Mouse (Mus musculus) cerebellum, adult 2 months (tissue): ENCODE measurements around the gene Qrfpr. TPM values are rescaled to one million over a fixed set of nuclear protein-coding genes. Genes with fewer than 3 reads are reported as not detected.

ENCODE experiments used
- DNase-seq, 2 experiments: peaks; one replicate each; pipeline ENCODE4 v3.0.0; 2021
- H3K27ac ChIP-seq: fragments of 200-500 bp; 2 replicates; pipeline ENCODE4 v1.5.1; 2012; ENCODE audit warnings: low read length, control low read depth, inconsistent platforms; ENCODE audit not compliant: insufficient read depth
- H3K27me3 ChIP-seq: fragments of 200-500 bp; 2 replicates; pipeline ENCODE4 v1.6.1; 2012; ENCODE audit warnings: inconsistent platforms, mild to moderate bottlenecking, low read length, moderate library complexity; ENCODE audit not compliant: control insufficient read depth, insufficient read depth
- H3K4me1 ChIP-seq: fragments of 200-500 bp; 2 replicates; pipeline ENCODE4 v1.6.1; 2011; ENCODE audit warnings: low read length; ENCODE audit not compliant: control insufficient read depth, insufficient read depth
- H3K4me3 ChIP-seq: fragments of 200-500 bp; replicated peaks from 2 replicates; pipeline ENCODE3; 2011; ENCODE audit warnings: mild to moderate bottlenecking, low read depth, low read length, control low read depth; ENCODE audit not compliant: insufficient read depth
- CTCF ChIP-seq: fragments of 200-500 bp; IDR thresholded peaks from 2 replicates; pipeline ENCODE4 v1.5.1; 2011; ENCODE audit warnings: low read depth, mild to moderate bottlenecking, control low read depth, low read length, moderate library complexity, borderline replicate concordance; ENCODE audit not compliant: insufficient read depth
- POLR2A ChIP-seq: fragments of 200-500 bp; IDR thresholded peaks from 2 replicates; pipeline ENCODE4 v1.6.1; 2011; ENCODE audit warnings: low read length, control low read depth, borderline replicate concordance; ENCODE audit not compliant: insufficient read depth
- WGBS: fragments of 180-500 bp; shearing (Covaris S2); methylation state at CpG from one replicate; pipeline ENCODE4 v1.1.7; 2018; 5-methylcytosine and 5-hydroxymethylcytosine counted together
- polyA plus RNA-seq: library from polyadenylated mRNA; depleted of rRNA; stranded (reverse); fragments of >200 nt; gene quantifications from 2 replicates; pipeline ENCODE4 v1.2.3, GENCODE M21; 2012; rRNA removed

Qrfpr gene
- 0.32 and 0.36 TPM in 2 replicates for polyA plus RNA-seq

GRCm38 (mm10) chr3:36221743-36222682 is at the start of gene Qrfpr:
Qrfpr (minus strand) TSS chr3:36222313.
- WGBS = 8% methylated on average over 39 of the region's 39 CpGs
- Histone ChIP-seq H3K4me3 (no peak within 1 kb of the TSS), H3K4me1 (no peaks in the 10 kb centered on the region), H3K27ac (no peak within 1 kb of the TSS), H3K27me3 (no peaks in the 10 kb centered on the region)
- TF ChIP-seq CTCF = no peak
- TF ChIP-seq POLR2A = no peak
- no peak for DNase-seq

- 20% methylated on average over 11 of the region's 11 CpGs for WGBS
- Histone ChIP-seq H3K27me3 (no peaks in the 10 kb centered on the region), H3K4me3 (no peak overlapping the region), H3K27ac (no peak overlapping the region), H3K4me1 (no peaks in the 10 kb centered on the region; the same call in 1 of the 2 replicates)
- TF ChIP-seq POLR2A = no peak
- TF ChIP-seq CTCF = no peak
- no peak for DNase-seq
Observed at GRCm38 (mm10) chr3:36263873-36264272, 41.8 kb upstream of the Qrfpr start.

GRCm38 (mm10) chr3:36263265-36263664 is 41.2 kb upstream of the Qrfpr start:
- no peaks in the 10 kb centered on the region; the same call in 1 of the 2 replicates for H3K4me1 ChIP-seq
- no peak overlapping the region for H3K4me3 ChIP-seq
- no peak overlapping the region for H3K27ac ChIP-seq
- 46% methylated on average over 4 of the region's 4 CpGs for WGBS
- no peaks in the 10 kb centered on the region for H3K27me3 ChIP-seq
- DNase-seq = no peak
- TF ChIP-seq CTCF = no peak
- TF ChIP-seq POLR2A = no peak

GRCm38 (mm10) chr3:36250585-36250984 is 28.5 kb upstream of the Qrfpr start:
- Histone ChIP-seq H3K4me1 (no peaks in the 10 kb centered on the region), H3K27me3 (no peaks in the 10 kb centered on the region), H3K4me3 (no peak overlapping the region), H3K27ac (no peak overlapping the region)
- no peak for DNase-seq
- 69% methylated on average over 5 of the region's 5 CpGs for WGBS
- TF ChIP-seq POLR2A (no peak), CTCF (no peak)

GRCm38 (mm10) chr3:36248446-36248845 is 26.3 kb upstream of the Qrfpr start:
- H3K4me1 ChIP-seq = no peaks in the 10 kb centered on the region
- no peak for DNase-seq
- H3K27me3 ChIP-seq = no peaks in the 10 kb centered on the region
- TF ChIP-seq CTCF (no peak), POLR2A (no peak)
- H3K27ac ChIP-seq = no peak overlapping the region
- 91% methylated on average over 2 of the region's 2 CpGs for WGBS
- no peak overlapping the region for H3K4me3 ChIP-seq

GRCm38 (mm10) chr3:36229941-36230340 is 7.8 kb upstream of the Qrfpr start:
- DNase-seq = no peak
- no peak overlapping the region for H3K27ac ChIP-seq
- TF ChIP-seq POLR2A (no peak), CTCF (no peak)
- H3K4me3 ChIP-seq = no peak overlapping the region
- no peaks in the 10 kb centered on the region for H3K4me1 ChIP-seq
- 75% methylated on average over 2 of the region's 2 CpGs for WGBS
- H3K27me3 ChIP-seq = no peaks in the 10 kb centered on the region

GRCm38 (mm10) chr3:36227246-36227645 is 5.1 kb upstream of the Qrfpr start:
- TF ChIP-seq CTCF = no peak
- TF ChIP-seq POLR2A = no peak
- DNase-seq = no peak
- Histone ChIP-seq H3K4me3 (no peak overlapping the region), H3K4me1 (no peaks in the 10 kb centered on the region), H3K27me3 (no peaks in the 10 kb centered on the region), H3K27ac (no peak overlapping the region)
- 82% methylated on average over 1 of the region's 1 CpGs for WGBS

GRCm38 (mm10) chr3:36223361-36223760 is 1.2 kb upstream of the Qrfpr start:
- no peak overlapping the region for H3K4me3 ChIP-seq
- H3K27me3 ChIP-seq = no peaks in the 10 kb centered on the region
- TF ChIP-seq POLR2A (no peak), CTCF (no peak)
- H3K27ac ChIP-seq = no peak overlapping the region
- no peak for DNase-seq
- 15% methylated on average over 2 of the region's 2 CpGs for WGBS
- H3K4me1 ChIP-seq = no peaks in the 10 kb centered on the region
